Mouse (Mus musculus): ENCODE results near the gene Osbpl10.

DNA sequence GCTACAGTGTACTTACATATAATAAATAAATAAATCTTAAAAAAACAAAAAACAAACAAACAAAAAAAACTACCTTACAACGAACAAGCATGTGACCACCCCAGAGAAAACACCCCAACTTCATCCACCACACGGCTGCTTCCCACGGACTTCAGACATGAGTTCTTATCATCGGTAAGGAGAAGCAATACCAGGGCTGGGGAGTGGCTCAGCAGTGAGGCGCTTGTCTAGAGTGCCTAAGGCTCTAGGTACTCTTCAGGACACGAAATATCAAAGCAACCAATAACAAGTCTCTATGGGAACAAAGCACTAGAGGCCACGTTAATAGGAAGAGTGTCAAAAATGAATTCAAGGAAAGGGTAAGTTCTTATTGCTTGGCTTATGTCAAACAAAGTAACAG is 282.1 kb downstream of the Osbpl10 start:
- TF ChIP-seq CTCF (IDR thresholded peaks at IDR 0.05; ENCODE audit: low read depth) (no peak), EP300 (optimal IDR thresholded peaks at IDR 0.05) (no peak)

All from stomach, postnatal 0 days (tissue).